ENCODE assay signal across 19 mouse cellular contexts in genomic region chr5:27526906-27527305, GRCm38 (mm10). TPM values are rescaled to one million over a fixed set of nuclear protein-coding genes. Genes with fewer than 3 reads are reported as not detected.
A peak's percentile ranks its signal among the peaks of the same experiment; 100 is the strongest.
DNase-seq lines count a peak whose midpoint lies in the region.
"Had no signal": no experiment of that assay in that cellular context is flagged by ENCODE, and none has a peak within 500 bp of the region (broad histone marks: within the 10 kb centered on the region; RNA-seq: fewer than 3 reads in every experiment).

No protein-coding gene starts in this region.

- DNase-seq in cerebellum, adult 18-20 months = peak; percentile 29 to 51
- DNase-seq in cerebellum, adult 8-10 months = no peak
- peak; percentile 20 for DNase-seq in layer of hippocampus, adult 9-11 months
- no peak for DNase-seq in layer of hippocampus, postnatal 36 days
- peak; percentile 74 for DNase-seq in brain, adult 2 months (ENCODE audit: low read depth, low spot score)
- DNase-seq in cerebellum, postnatal 36 days = peak; percentile 24 to 35
- DNase-seq in ovary, adult 18-20 months (ENCODE audit: low spot score) = no peak
- DNase-seq: adrenal gland, adult 8-10 months; adrenal gland, postnatal 25 days; gastrocnemius, postnatal 10 days; gastrocnemius, postnatal 36 days; heart, adult 2 months; heart, postnatal 14 days; heart, postnatal 4 days; kidney, adult 18-20 months had no signal

RNA-seq across cellular contexts. Expression of gene Speer4b, which starts 25.7 kb away (rescaled TPM):
- not detected for total RNA-seq in layer of hippocampus, postnatal 36 days (2021)
- total RNA-seq: adrenal gland, adult 8-10 months; adrenal gland, postnatal 25 days; gastrocnemius, adult 18-20 months; gastrocnemius, postnatal 10 days; gastrocnemius, postnatal 36 days; granulocyte monocyte progenitor cell, adult 5-6 weeks; heart, adult 2 months; heart, postnatal 14 days; heart, postnatal 4 days; hindbrain, postnatal 0 days; MEL had no signal

Comparison
In these comparisons a context has a peak if more than half of its experiments do, and no peak if none do; other contexts are left out.
1. DNase-seq: peak in cerebellum, adult 18-20 months (2 of 2), layer of hippocampus, adult 9-11 months (single experiment), brain, adult 2 months (single experiment) and cerebellum, postnatal 36 days (2 of 2); none in cerebellum, adult 8-10 months (single experiment), layer of hippocampus, postnatal 36 days (0 of 2) and ovary, adult 18-20 months (single experiment).